Mouse (Mus musculus) skeletal muscle tissue, adult 2 months (tissue): ENCODE measurements at regions not wholly inside any gene's neighbourhood (a gene's known extent, or its start where the extent isn't known, plus 50 kb on each side); places are given as distances from the start of the nearest gene placed in this dataset.
A peak's percentile ranks its signal among the peaks of the same experiment; 100 is the strongest.

Experiments
- DNase-seq: peaks from one replicate; pipeline ENCODE4 v3.0.0-alpha.2; 2012; ENCODE audit warnings: low read depth, low spot score

DNA sequence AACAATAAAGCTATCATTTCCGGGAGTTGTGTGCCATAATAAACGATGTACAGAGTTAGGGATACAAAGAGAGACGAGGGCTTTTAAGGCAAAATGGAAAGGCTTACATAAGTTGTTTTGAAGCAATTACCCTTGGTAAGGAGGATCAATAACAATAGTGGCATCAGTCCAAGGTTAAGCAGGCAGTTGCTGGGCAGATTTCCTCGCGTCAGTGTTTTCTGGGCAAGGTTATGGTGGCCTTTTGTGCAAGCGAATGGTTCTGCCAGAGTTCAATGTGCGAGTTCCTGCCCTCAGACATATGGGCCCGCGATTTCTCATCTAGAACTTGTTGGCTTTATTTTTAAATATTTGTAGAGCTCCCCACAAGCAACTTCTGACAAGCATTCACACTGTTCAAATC is 597.7 kb downstream of the Gm19410 start:
- DNase-seq = peak; percentile 7

DNA sequence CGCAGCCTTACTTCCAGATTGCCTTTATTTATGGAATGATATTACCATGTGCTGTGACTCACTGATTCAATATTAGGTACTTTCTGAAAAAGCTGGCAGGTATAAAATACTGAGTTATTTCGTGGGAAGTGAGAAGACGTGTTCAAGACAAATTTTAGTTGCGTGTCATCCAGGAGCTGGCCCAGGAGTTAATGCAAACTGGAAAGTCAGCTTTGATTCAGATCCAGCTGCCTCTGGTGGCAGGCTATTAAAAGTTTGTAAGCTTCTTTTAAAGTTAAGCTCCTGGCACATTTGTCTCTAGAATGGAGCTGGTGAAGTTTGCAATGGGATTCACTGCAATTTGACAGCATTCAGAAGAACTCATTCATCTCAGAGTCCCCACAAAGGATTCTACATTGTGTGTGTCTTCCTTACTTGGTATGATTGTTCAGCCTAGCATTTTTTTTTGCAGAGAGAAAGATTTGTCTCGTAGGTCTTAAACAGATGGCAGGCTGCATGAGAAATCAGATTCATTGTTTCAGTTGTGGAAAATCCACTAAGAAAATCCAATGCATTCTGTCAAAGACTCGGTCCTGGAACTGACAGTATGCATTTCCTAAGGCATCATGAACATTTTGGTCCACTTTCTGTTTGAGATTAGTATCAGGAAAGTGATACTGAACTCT is 599.1 kb downstream of the Gm19410 start:
- DNase-seq = no peak

- DNase-seq = no peak
These were observed 600.4 kb downstream of the Gm19410 start for GRCm38 (mm10) chr8:36365945-36366344.

GRCm38 (mm10) chr8:36376579-36377350 is 611.2 kb downstream of the Gm19410 start:
- no peak for DNase-seq

GRCm38 (mm10) chr8:36394487-36394886 is 598.9 kb upstream of the AI429214 start:
- DNase-seq = no peak

DNA sequence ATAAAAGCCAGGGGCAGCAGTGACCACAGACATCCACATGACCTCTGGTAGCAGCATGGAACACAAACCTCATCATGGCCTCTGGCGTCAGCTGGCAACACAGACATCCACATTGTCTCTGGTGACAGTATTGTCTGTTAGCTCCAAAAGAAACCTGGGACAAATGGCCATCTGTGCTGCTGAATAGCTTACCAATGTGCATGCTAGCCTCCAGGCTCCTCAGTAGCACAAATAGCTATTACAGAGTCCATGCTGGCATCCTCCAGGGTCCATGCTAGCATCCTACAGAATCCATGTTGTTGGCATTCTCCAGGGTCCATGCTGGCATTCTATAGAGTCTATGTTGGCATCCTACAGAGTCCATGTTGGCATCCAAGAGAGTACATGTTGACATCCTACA is 596.9 kb upstream of the AI429214 start:
- no peak for DNase-seq

DNA sequence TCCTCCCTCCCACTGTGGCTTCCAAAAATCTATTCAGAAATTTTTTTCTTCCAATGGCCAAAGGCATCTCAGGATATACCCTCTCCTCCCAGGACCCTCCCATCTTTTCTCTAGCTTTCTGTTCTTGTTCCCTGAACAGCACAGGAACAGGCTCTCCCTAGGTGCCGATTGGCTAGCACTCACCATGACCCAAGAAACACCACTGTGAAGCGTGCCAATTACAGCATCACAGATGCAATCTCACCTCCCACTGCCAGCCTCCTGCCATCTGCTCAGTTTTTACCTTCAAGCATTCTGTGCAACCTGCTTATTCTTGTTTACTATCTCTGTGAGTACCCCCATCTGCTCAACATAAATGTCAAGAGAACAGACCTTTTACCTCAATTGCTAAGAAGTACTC is 586.7 kb upstream of the AI429214 start:
- no peak for DNase-seq
